Mouse (Mus musculus) bone marrow macrophage, adult 2 months (primary cell): ENCODE measurements around the gene Capn11.

Source experiments
- CTCF ChIP-seq: IDR thresholded peaks from 2 replicates; pipeline ENCODE4 v1.5.1; 2012; ENCODE audit warnings: low read depth, mild to moderate bottlenecking, low read length, moderate library complexity
- POLR2A ChIP-seq: IDR thresholded peaks from 2 replicates; pipeline ENCODE4 v1.6.1; 2012; ENCODE audit warnings: mild to moderate bottlenecking, low read depth, low read length, borderline replicate concordance

DNA sequence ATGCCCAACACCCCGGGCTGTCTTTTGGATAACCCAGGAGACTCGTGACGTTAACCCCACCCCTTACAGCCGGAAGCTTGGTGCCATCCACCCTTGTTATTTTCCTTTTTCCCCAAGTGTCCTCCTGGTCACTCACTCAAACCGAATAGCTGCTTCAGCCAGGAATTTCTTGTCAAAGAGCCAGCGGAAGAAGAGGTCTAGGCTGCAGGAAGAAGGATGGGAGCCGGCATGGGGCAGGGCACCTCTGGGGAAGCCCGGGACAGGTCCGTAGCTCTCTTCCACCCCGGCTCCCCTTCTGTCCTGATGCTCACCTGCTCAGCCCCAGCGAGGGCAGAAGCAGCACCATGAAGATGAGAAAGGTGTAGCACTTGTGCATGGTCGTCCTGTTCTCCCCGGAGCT, 5.5 kb upstream of the Capn11 start:
- TF ChIP-seq POLR2A (no peak), CTCF (no peak)
